Mouse (Mus musculus) liver, adult 2 months (tissue): ENCODE measurements at regions not wholly inside any gene's neighbourhood (a gene's known extent, or its start where the extent isn't known, plus 50 kb on each side); places are given as distances from the start of the nearest gene placed in this dataset.

Source experiments
- CTCF ChIP-seq: fragments of 200-500 bp; IDR thresholded peaks from 2 replicates; pipeline ENCODE4 v1.5.1; 2011; ENCODE audit warnings: low read depth, low read length, control low read depth
- POLR2A ChIP-seq: fragments of 200-500 bp; IDR thresholded peaks from 2 replicates; pipeline ENCODE4 v1.6.1; 2011; ENCODE audit warnings: low read length, control low read depth; ENCODE audit not compliant: insufficient read depth; ENCODE audit errors: extremely low read depth

GRCm38 (mm10) chr6:8877373-8878070 lies 70.7 kb upstream of the Nxph1 start:
- TF ChIP-seq CTCF (no peak), POLR2A (no peak)
